Mouse (Mus musculus) MEL (cell line): ENCODE results near the gene Sgsm1.

Experiments
- CTCF ChIP-seq, 3 experiments: IDR thresholded peaks in 2 of 3; conservative IDR thresholded peaks in 1 of 3; 2 replicates each; pipeline ENCODE4 v1.5.1; 2011 to 2012; ENCODE audit warnings: low read length in 3 of 3, low read depth in 2 of 3, mild to moderate bottlenecking in 2 of 3, improper control_type of control experiment in 1 of 3, inconsistent platforms in 1 of 3, mixed read lengths in 1 of 3, moderate library complexity in 1 of 3; ENCODE audit not compliant: control insufficient read depth in 1 of 3, insufficient read depth in 1 of 3, poor library complexity in 1 of 3, severe bottlenecking in 1 of 3
- E2F4 ChIP-seq: IDR thresholded peaks from 2 replicates; pipeline ENCODE4 v1.6.1; 2011; ENCODE audit warnings: low read depth, low read length, improper control_type of control experiment, borderline replicate concordance
- EP300 ChIP-seq, 2 experiments: IDR thresholded peaks; 2 replicates each; pipeline ENCODE4 v1.6.1; 2011; ENCODE audit warnings: improper control_type of control experiment in 2 of 2, low read length in 2 of 2, low read depth in 1 of 2, mild to moderate bottlenecking in 1 of 2
- MAZ ChIP-seq: IDR thresholded peaks from 2 replicates; pipeline ENCODE4 v1.6.1; 2012; ENCODE audit warnings: low read depth, mild to moderate bottlenecking, inconsistent platforms, low read length, improper control_type of control experiment
- MEF2A ChIP-seq: IDR thresholded peaks from 2 replicates; pipeline ENCODE4 v1.6.1; 2014; ENCODE audit warnings: low read depth, mild to moderate bottlenecking, inconsistent platforms, low read length, improper control_type of control experiment; ENCODE audit not compliant: poor library complexity, insufficient replicate concordance, severe bottlenecking; ENCODE audit errors: extremely low read depth
- POLR2A ChIP-seq, 2 experiments: IDR thresholded peaks; 2 replicates each; pipeline ENCODE4 v1.6.1; 2011 to 2012; ENCODE audit warnings: low read length in 2 of 2, mild to moderate bottlenecking in 2 of 2, control low read depth in 1 of 2, improper control_type of control experiment in 1 of 2, low read depth in 1 of 2, moderate library complexity in 1 of 2; ENCODE audit not compliant: control insufficient read depth in 1 of 2, insufficient read depth in 1 of 2, poor library complexity in 1 of 2
- RCOR1 ChIP-seq: IDR thresholded peaks from 2 replicates; pipeline ENCODE4 v1.6.1; 2012; ENCODE audit warnings: low read depth, mild to moderate bottlenecking, inconsistent platforms, low read length, improper control_type of control experiment
- USF1 ChIP-seq: IDR thresholded peaks from 2 replicates; pipeline ENCODE4 v1.6.1; 2014; ENCODE audit warnings: low read depth, mild to moderate bottlenecking, inconsistent platforms, low read length, improper control_type of control experiment, moderate library complexity

- TF ChIP-seq USF1 = no peak
- no peak for TF ChIP-seq E2F4
- TF ChIP-seq CTCF (IDR thresholded peaks at IDR 0.05 in 2 of 3, conservative IDR thresholded peaks at IDR 0.05 in 1 of 3; ENCODE audit: control insufficient read depth in 1 of 3, insufficient read depth in 1 of 3, low read depth in 2 of 3, low read length in 3 of 3, poor library complexity in 1 of 3, severe bottlenecking in 1 of 3) = no peak
- TF ChIP-seq POLR2A (IDR thresholded peaks at IDR 0.05; ENCODE audit: control insufficient read depth in 1 of 2, insufficient read depth in 1 of 2, low read depth in 1 of 2, low read length in 2 of 2, poor library complexity in 1 of 2) = no peak
- no peak for TF ChIP-seq MEF2A
- TF ChIP-seq MAZ = no peak
- no peak for TF ChIP-seq RCOR1
- TF ChIP-seq EP300 (IDR thresholded peaks at IDR 0.05; ENCODE audit: low read depth in 1 of 2, low read length in 2 of 2) = no peak
These were observed 25.7 kb upstream of the Sgsm1 start for GRCm38 (mm10) chr5:113336281-113336680.
